Comparison of ENCODE assay signal across 11 mouse cellular contexts in genomic region chr7:74240459-74241172, GRCm38 (mm10).
A peak's percentile ranks its signal among the peaks of the same experiment; 100 is the strongest.
DNase-seq lines count a peak whose midpoint lies in the region; ATAC-seq lines count a peak whose summit lies in the region.
"Had no signal": no experiment of that assay in that cellular context is flagged by ENCODE, and none has a peak within 500 bp of the region (broad histone marks: within the 10 kb centered on the region; RNA-seq: fewer than 3 reads in every experiment).

No protein-coding gene starts in this region.

- DNase-seq in right cerebral cortex, adult 18-20 months: peak; percentile 27
- no peak for DNase-seq in right cerebral cortex, postnatal 14 days
- peak; percentile 49 for DNase-seq in forebrain, embryonic 11.5 days (ENCODE audit: low spot score)
- DNase-seq in midbrain, embryonic 10.5 days (ENCODE audit: low spot score): peak; percentile 45
- peak; percentile 5 for DNase-seq in right cerebral cortex, postnatal 4 days
- DNase-seq in heart, adult 18-20 months: no peak
- no peak for DNase-seq in adrenal gland, adult 18-20 months (ENCODE audit: low spot score in 2 of 2)
- no peak for DNase-seq in heart, postnatal 14 days
- DNase-seq: adrenal gland, postnatal 10 days; kidney, postnatal 10 days had no signal

- 39% methylated on average over 4 of the region's 4 CpGs for WGBS in forebrain, embryonic 11.5 days
- whole genome bisulfite sequencing in midbrain, embryonic 10.5 days: 53% methylated on average over 4 of the region's 4 CpGs

- peak; percentile 79 for ATAC-seq in forebrain, embryonic 11.5 days (replicated peaks; ENCODE audit: low FRiP score)
- ATAC-seq: liver, embryonic 12.5 days had no signal

- intact Hi-C loops in heart, postnatal 14 days (cut with DNase I): no loop called here

- H3K36me3 ChIP-seq in forebrain, embryonic 11.5 days (ENCODE audit: control insufficient read depth, insufficient read depth, low read length): no peaks in the 10 kb centered on the region
- H3K36me3 ChIP-seq in midbrain, embryonic 10.5 days: no peaks in the 10 kb centered on the region
- H3K36me3 ChIP-seq: liver, embryonic 12.5 days had no signal

- H3K27ac ChIP-seq in forebrain, embryonic 11.5 days (ENCODE audit: low read depth, low read length): peak overlapping the region; percentile 37
- peak overlapping the region; percentile 57 for H3K27ac ChIP-seq in midbrain, embryonic 10.5 days (replicated peaks)
- H3K27ac ChIP-seq: liver, embryonic 12.5 days had no signal

- H3K4me3 ChIP-seq in forebrain, embryonic 11.5 days (ENCODE audit: low read depth, low read length): no peak overlapping the region
- H3K4me3 ChIP-seq in midbrain, embryonic 10.5 days: no peak overlapping the region
- H3K4me3 ChIP-seq: liver, embryonic 12.5 days had no signal

- H3K4me2 ChIP-seq in forebrain, embryonic 11.5 days (ENCODE audit: low read depth, low read length, severe bottlenecking): no peak overlapping the region
- H3K4me2 ChIP-seq: liver, embryonic 12.5 days had no signal

- no peaks in the 10 kb centered on the region for H3K27me3 ChIP-seq in forebrain, embryonic 11.5 days (ENCODE audit: control insufficient read depth, insufficient read depth, low read length)
- H3K27me3 ChIP-seq in midbrain, embryonic 10.5 days (ENCODE audit: low read depth, poor library complexity, severe bottlenecking): no peaks in the 10 kb centered on the region
- H3K27me3 ChIP-seq: liver, embryonic 12.5 days had no signal

- H3K9ac ChIP-seq in forebrain, embryonic 11.5 days (ENCODE audit: low read length): no peak overlapping the region
- H3K9ac ChIP-seq: liver, embryonic 12.5 days had no signal

- peaks cover 2% of the 10 kb centered on the region; the same call in 1 of the 2 replicates for H3K9me3 ChIP-seq in forebrain, embryonic 11.5 days (ENCODE audit: control insufficient read depth, low read length)
- peaks cover 7% of the 10 kb centered on the region for H3K9me3 ChIP-seq in midbrain, embryonic 10.5 days (replicated peaks)
- H3K9me3 ChIP-seq: liver, embryonic 12.5 days had no signal

- peaks cover 6% of the 10 kb centered on the region for H3K4me1 ChIP-seq in forebrain, embryonic 11.5 days (replicated peaks; ENCODE audit: control insufficient read depth, insufficient read depth, low read length)
- peaks cover 33% of the 10 kb centered on the region for H3K4me1 ChIP-seq in midbrain, embryonic 10.5 days
- H3K4me1 ChIP-seq: liver, embryonic 12.5 days had no signal

Comparison
In these comparisons a context has a peak if more than half of its experiments do, and no peak if none do; other contexts are left out.
1. DNase-seq: peak in right cerebral cortex, adult 18-20 months (single experiment), forebrain, embryonic 11.5 days (single experiment), midbrain, embryonic 10.5 days (single experiment) and right cerebral cortex, postnatal 4 days (single experiment); none in right cerebral cortex, postnatal 14 days (single experiment), heart, adult 18-20 months (0 of 2), adrenal gland, adult 18-20 months (0 of 2) and heart, postnatal 14 days (0 of 2).